Mouse (Mus musculus): ENCODE measurements around the gene Gm29289. TPM values are rescaled to one million over a fixed set of nuclear protein-coding genes. Genes with fewer than 3 reads are reported as not detected.

Gene Gm29289
- total RNA-seq (2023) = not detected

DNA sequence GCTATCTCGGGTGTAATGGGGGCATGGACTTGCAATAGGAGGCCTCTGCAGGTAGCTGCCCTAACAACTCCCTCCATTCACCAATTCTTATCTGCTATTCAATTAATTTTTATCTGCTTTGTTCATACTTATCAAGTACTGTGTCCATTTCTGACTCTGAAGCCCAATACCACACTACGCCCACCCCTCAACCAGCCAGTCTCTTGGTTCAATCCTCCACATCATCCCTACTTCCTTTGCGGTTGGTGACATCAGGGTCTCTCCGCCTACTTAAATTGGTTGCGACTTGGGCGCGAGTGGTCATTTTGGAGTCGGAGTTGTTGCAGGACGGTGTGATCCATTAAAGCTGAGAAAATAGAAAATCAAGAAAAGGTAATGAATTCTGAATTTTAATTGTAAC is at the start of gene Gm29289:
Gene Gm29289, plus strand, starts transcription at position 301 of the 400 bp plus-strand sequence.

DNA sequence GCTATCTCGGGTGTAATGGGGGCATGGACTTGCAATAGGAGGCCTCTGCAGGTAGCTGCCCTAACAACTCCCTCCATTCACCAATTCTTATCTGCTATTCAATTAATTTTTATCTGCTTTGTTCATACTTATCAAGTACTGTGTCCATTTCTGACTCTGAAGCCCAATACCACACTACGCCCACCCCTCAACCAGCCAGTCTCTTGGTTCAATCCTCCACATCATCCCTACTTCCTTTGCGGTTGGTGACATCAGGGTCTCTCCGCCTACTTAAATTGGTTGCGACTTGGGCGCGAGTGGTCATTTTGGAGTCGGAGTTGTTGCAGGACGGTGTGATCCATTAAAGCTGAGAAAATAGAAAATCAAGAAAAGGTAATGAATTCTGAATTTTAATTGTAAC is 31.7 kb upstream of the Gm29289 start, which contains the start of gene Gm10352:
Gene Gm10352, plus strand, starts transcription at position 301 of the 400 bp plus-strand sequence.

Other genes with a start within 250 kb of the Gm29289 start
- gene H2al2b, start 211.9 kb upstream of the Gm29289 start, total RNA-seq (2023) = not detected
- gene Gm4064, start 136.4 kb upstream of the Gm29289 start, total RNA-seq (2023) = not detected
- gene Rbmy, start 101.9 kb upstream of the Gm29289 start, total RNA-seq (2023) = not detected
- gene Gm10256, start 101.9 kb upstream of the Gm29289 start, total RNA-seq (2023) = not detected
- not detected for gene Gm10352, start 31.6 kb upstream of the Gm29289 start, total RNA-seq (2023)